Mouse (Mus musculus) G1E (cell line): ENCODE data around the gene Lcp1.

Experiments
- CTCF ChIP-seq: IDR thresholded peaks from 2 replicates; pipeline ENCODE4 v1.5.1; 2012; ENCODE audit warnings: low read depth, low read length, inconsistent platforms, mixed read lengths
- GATA2 ChIP-seq: IDR thresholded peaks from 2 replicates; pipeline ENCODE4 v1.6.1; 2012; ENCODE audit warnings: low read depth, low read length, inconsistent platforms, borderline replicate concordance
- POLR2AphosphoS5 ChIP-seq: IDR thresholded peaks from 2 replicates; pipeline ENCODE4 v1.6.1; 2012; ENCODE audit warnings: low read depth, low read length, inconsistent platforms; ENCODE audit not compliant: insufficient replicate concordance
- TAL1 ChIP-seq: conservative IDR thresholded peaks from 2 replicates; pipeline ENCODE4 v1.6.1; 2012; ENCODE audit warnings: low read depth, low read length, inconsistent platforms, mixed read lengths

- TF ChIP-seq POLR2AphosphoS5 (no peak), CTCF (no peak), TAL1 (no peak), GATA2 (no peak)
Observed at GRCm38 (mm10) chr14:75130501-75131318, at the start of gene Lcp1, which contains the start of gene Lrrc63.
